Mouse (Mus musculus): ENCODE measurements around the gene Slc40a1.

The Slc40a1 gene

DNA sequence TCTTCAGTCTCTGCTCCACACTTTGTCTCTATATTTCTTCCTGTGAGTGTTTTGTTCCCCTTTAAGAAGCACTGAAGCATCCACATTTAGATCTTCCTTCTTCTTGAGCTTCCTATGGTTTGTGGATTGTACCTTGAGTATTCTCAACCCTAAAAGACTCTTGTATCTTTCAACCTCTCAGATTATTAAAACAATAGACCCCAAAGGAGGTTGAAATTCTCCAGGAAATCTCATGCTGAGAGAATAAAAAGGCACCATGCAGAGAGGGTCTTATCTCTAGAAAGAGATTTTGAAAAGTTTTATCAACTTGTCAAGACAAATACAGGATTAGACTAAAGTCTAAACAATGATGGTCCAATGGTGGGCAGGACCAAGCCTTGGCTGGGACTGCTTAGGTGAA lies 42.9 kb downstream of the Slc40a1 start:
- DNase-seq (ENCODE audit: low spot score) = no peak

DNA sequence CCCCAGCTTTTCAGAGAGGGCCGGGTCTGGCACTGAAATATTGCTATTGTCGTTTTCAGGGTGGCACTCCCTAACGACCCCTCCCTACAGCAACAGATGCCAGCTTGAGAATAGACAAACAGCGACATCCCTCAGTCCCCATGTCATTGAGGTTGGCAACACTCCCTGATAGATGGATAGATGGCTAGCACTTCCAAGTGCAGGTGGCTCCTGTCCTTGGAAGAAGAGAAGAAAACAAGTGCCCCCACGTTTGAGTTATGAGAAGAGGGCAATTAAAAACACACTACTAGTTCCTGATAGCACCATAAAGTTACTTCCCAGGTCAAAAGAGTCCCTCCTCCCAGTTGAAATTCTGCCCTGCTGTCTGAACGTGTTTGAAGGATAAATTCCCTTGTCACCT lies 44.2 kb downstream of the Slc40a1 start:
- no peak for DNase-seq (ENCODE audit: low spot score)

DNA sequence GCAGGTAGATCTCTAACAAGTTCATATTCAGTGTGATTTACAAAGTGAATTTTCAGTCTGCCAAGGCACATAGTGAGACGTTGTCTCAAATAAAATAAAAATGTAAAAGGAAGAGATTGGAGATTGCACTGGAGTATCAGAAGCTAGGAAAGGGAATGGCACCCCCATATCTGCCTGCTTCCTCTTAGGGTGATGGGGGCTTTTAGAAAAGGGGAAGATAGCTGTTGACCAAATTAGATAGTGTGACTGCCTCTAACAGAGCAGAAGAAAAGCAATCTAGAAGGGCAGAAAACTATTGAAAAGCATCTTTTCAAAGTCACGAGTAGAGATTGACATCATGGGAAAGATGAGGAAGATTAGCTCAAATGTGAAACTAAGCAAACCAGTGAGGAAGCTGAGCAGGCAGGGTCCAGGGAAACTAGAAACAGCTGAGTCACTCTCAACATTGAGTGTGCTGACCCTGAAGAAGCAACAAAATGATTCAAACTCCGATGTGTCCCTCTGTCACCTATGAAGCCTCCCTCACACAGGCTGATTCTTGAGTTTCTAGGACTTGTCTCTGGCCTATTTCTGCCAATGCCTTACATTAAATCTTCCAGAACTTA lies 45.0 kb downstream of the Slc40a1 start:
- no peak for DNase-seq (ENCODE audit: low spot score)

DNA sequence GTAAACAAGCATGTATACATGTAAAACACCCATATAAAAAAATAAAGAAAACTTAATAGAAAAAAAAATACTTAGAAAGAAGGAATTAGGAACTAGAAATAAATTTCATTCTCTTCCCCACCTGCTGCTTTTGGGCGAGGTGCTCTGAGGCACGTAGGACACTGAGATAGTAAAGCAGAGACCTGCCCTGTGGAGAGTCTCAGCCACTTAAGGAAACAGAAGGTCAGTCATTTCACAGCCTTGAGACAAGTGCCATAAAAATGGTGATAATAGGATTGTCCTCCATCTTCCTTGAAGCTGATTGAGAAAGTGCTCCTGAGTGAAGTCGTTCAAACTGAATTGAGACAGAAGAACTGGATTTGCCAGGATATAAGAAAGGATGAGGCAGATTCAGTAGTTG lies 48.9 kb downstream of the Slc40a1 start:
- DNase-seq (ENCODE audit: low spot score) = no peak

DNA sequence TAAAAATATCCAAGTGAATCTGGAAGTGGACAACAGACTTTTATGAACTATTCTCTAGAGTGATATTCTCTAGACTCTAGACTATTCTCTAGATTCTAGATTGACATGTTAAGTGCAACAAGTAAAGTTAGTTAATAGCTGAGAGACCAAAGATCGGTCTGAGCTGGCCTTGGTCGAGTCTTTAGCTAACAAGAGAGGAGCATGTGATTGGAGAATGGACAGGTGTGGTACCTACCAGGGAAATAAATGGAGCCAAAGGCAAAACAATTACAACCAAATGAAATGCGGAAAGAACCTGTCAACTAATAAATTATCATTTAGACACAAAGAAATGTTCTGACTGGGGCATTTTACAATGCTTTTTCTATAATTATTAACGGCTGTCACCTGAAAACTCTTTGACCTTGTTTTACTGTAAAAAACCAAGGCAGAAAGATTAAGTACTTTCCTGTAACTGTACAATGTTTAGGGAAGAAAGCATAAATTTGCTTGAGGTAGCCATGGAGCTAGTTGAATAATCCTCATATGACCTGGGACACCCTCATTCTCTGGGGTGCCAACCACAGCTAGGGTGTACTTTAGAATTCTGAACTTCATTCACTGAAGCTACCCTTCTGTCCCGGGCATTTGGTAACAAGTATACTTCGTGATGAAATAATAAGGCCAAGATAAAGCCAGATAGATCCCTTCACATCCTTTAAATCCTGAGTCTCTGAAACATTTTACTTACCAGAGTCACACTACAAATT lies 49.7 kb downstream of the Slc40a1 start:
- DNase-seq (ENCODE audit: low spot score) = no peak

DNA sequence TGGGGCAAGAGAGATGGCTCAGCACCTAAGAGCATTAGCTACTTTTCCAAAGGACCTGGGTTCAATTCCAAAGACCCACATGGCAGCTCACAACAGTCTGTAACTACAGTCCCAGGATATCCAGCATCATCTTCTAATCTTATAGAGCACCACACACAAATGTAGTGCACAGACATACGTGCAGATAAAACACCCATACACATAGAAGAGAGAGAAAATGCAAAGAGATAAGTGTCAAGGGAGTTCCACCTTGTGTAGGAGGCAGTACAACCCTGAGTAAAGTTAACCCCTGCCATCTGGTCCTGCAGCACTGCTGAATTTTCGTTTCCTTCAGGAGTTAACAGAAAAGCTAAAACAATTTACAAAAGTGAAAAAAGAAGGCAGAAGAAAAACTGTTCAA lies 50.7 kb downstream of the Slc40a1 start:
- DNase-seq (ENCODE audit: low spot score) = no peak

DNA sequence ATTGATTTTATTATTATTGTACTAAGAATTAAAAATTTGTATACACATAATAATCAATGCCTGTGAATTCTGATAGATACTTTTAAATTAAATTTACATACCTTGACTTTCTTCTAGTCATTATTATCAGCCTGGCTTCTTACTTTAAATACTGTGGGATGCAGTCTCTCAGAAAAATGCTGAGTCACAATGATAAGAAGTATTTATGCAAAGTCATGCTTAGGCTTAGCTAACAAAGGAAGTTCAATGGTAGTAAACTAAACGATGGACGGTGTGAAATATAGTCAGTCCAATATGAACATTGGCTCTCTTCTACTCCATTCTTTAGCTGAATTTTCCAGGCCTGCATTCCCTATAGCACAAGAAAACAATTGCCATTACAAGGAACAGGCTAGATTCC lies 53.1 kb downstream of the Slc40a1 start:
- no peak for DNase-seq (ENCODE audit: low spot score)

DNA sequence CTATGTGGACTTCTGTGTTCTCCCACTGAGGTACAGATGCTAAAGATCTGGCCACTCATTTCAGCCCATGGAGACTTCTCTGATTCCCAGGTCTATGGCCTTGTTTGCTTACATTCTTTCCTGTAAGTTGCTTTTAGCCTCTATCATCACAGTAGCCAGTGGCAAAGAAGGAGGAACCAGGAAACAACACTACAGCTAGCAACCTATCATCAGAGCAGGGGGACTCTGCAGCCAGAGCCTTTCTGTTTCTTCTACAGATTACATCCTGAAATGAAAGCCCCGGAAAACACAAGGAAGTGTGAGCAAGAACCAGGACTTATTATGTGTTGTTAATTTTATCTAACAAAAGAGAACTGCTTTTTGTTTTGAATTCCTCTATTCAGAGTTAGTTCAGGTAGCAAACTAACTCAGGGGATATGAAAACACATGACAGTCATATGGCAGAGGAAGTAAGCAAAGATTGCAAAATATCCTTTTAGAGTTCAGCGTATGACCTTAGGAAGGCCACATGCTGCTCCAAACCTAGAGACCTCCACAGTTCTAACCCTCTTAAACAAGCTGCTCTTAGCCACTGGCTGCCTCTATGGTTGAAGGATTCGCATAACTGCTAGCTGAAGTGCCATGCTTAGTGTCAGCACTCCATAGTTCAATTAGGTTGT lies 57.7 kb downstream of the Slc40a1 start:
- no peak for DNase-seq (ENCODE audit: low spot score)

DNA sequence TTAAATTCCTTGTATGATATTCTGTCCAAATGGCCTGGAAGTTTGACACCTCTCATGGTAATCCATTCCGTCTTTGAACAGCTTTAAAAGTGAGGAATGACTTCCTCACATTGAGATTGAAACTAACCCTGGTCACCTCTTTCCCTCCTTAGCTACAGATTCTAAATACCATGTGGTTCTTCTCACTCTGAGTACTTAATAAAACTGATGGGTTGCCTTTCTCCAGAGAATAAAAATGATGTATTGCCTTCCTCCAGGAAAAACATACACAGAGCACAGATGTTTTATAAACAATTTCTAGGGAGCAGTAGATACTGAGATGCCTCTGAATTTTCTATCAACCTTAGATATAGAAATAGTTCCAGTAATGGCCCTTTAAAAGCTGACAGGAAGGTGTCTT lies 58.3 kb downstream of the Slc40a1 start:
- DNase-seq (ENCODE audit: low spot score) = no peak

DNA sequence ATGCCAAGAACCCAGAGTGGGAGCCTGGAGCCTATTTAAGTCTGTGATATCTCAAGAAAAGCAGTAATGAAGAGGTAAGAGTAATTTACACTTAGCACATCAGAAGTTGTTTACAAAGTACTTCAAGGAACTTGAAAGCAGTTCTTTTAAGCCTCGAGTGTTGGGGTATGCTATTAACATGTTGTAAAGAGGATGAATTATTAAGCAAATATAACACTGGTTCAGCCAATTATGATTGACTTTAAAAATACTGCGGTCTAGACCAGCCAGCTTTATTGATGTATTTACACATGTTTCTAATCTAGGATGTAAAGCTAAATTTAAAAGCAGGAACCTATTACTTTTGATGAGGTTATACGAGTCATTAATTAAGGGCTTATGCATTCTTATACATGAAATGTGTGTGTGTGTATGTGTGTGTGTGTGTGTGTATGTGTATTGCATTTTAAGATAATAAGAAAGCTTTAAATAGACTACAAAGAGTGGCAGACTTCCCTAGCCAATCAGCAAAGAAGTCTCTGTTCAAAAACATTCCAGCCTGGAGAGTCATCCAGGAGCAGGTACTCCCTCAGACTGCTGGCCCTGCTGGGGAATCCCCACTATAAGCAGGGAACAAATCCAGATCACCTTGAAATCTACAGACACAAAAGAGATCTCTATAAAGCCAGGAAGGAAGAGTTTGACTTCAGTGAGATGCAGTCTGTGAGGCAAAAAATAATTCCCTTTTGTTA lies 59.9 kb downstream of the Slc40a1 start:
- DNase-seq (ENCODE audit: low spot score) = no peak

DNA sequence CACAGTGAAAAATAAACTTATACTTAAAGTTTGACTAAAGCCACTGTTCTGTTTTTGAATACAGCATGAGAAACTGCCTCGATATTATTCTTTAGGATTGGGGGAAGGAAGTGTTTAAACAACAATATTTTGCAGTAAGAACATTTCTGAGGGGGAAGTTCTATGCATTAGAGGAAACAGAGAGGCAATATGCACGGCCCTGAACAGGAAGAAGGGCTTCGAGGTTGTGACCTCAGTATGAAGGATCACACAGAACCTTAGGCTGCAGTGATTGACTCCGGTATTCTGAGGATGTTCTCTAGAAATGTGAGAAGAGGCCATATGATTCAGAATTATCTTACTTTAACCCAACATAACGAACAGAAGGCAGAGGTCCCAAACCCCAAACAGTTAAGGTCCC lies 60.6 kb downstream of the Slc40a1 start:
- no peak for DNase-seq (ENCODE audit: low spot score)

DNA sequence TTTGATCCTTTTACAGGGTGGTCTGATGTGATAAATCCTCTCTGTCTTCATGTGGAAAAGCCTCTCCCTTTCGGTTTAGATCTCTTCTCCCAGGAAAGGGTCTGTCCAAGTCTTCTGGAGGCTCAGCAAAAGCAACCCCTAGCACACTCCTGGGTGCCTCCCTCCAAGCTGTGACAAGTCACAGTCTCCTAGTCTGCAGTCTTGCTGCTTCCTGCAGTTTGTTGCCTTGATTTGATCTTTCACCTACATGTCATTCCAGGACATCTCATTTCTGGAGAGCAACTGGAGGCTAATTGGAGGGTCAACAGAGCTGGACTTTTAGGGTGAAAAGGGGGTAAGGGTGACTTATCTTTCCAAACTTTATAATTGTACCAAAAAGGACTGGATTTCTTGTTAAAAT lies 61.0 kb downstream of the Slc40a1 start:
- DNase-seq (ENCODE audit: low spot score) = no peak

DNA sequence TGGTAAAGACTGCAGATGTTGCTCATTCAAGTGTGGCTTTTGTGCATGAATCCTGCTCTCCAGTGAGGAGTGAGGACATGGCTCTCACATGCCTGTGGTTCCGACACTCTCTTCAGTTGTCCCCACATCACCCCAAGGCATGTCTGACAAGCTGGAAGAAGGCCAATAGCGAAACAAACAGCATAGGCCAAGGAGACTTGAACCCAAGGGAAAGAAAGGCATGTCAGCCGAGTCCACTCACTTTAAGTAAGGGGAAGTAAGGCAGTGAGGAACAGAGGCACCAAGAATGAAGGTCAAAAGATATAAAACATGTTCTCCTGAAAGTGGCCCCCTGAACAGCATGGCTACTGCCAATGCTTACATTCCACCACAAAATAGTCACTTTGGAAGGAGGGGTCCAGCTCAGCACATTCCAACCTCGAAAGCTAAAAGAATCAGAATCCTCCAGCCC lies 61.7 kb downstream of the Slc40a1 start:
- DNase-seq (ENCODE audit: low spot score) = no peak

DNA sequence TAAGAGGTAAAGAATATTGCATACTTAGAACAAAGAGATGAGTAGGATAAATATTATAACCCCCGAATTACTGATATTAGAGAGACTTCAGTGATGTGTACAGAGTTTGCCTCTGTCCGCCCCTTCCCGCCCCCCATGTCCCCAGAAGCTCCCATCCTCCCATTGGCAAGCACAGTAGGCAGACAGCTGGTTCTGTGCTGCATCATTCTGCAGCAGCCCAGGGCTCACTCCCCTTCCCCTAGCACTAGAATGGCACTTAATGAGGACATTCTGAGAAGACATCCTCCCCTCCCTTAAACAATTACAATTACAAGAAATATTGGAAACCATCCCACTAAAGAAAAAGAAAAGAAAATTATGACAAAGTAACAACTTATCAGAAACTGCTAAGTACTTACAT lies 62.7 kb downstream of the Slc40a1 start:
- DNase-seq (ENCODE audit: low spot score) = no peak

DNA sequence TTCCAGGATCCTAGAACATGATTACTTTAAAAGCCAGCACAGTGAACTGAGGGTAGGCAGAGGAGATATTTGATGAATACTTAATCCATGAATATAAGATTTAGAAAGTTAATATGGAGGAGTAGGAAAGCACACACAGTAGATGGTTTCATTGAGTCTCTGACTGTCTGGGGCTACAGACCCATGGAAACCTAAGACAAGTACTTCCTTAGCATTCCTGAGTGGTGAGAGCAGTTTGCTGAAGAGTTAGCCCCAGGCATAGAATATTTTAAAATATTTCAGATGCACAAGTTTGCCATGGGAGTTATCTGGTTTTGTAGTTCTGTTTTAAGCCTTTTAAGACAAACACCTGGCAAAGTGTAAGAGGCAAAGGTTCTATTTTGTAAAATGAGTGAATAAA lies 65.2 kb downstream of the Slc40a1 start:
- no peak for DNase-seq (ENCODE audit: low spot score)

DNA sequence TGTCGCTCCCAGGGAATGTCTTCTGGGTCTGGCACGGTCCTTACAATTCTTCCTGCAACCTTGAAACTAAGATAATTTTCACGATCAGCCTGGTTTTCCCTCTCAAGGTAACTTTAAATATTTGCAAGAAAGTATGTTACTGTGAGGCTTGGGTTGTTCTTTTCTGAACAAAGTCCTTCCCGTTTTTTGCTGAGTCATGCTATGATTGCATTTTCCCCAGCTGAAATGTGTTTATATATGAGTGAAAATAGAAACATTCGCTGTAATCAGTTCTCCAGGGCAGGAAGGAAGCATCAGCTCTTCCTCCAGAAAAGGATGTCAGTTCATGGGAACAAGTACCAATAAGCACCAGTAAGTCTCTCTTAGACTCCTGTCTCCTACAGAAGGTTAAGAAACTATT lies 66.0 kb downstream of the Slc40a1 start:
- DNase-seq (ENCODE audit: low spot score) = no peak

Measured in layer of hippocampus, adult 11-12 months (tissue).